Mouse (Mus musculus) hindbrain, embryonic 13.5 days (tissue): ENCODE results near the gene H2-DMb1. TPM values are rescaled to one million over a fixed set of nuclear protein-coding genes. Genes with fewer than 3 reads are reported as not detected.

Experiments used
- ATAC-seq: fragments of 200-750 bp; cut with Nextera tagmentation; 2 replicates; pipeline ENCODE4 v1.8.0; 2017; ENCODE audit warnings: moderate TSS enrichment; ENCODE audit not compliant: low FRiP score
- H3K27ac ChIP-seq: fragments of 300-500 bp; sonication (generic); 2 replicates; pipeline ENCODE4 v1.5.1; 2015; ENCODE audit warnings: inconsistent platforms, mild to moderate bottlenecking, moderate library complexity
- H3K27me3 ChIP-seq: fragments of 300-500 bp; sonication (generic); 2 replicates; pipeline ENCODE4 v1.6.1; 2015; ENCODE audit warnings: mild to moderate bottlenecking, inconsistent platforms
- H3K36me3 ChIP-seq: fragments of 300-500 bp; sonication (generic); 2 replicates; pipeline ENCODE4 v1.6.1; 2015; ENCODE audit warnings: mild to moderate bottlenecking, inconsistent platforms
- H3K4me1 ChIP-seq: fragments of 300-500 bp; sonication (generic); replicated peaks from 2 replicates; pipeline ENCODE4 v1.6.1; 2015; ENCODE audit warnings: inconsistent platforms
- H3K4me2 ChIP-seq: fragments of 300-500 bp; sonication (generic); 2 replicates; pipeline ENCODE4 v1.6.1; 2015; ENCODE audit warnings: inconsistent platforms, mild to moderate bottlenecking, moderate library complexity
- H3K4me3 ChIP-seq: fragments of 300-500 bp; sonication (generic); 2 replicates; pipeline ENCODE4 v1.5.1; 2015; ENCODE audit warnings: mild to moderate bottlenecking, inconsistent platforms
- H3K9ac ChIP-seq: fragments of 300-500 bp; sonication (generic); 2 replicates; pipeline ENCODE4 v1.6.1; 2015; ENCODE audit warnings: mild to moderate bottlenecking, inconsistent platforms
- H3K9me3 ChIP-seq: fragments of 300-500 bp; sonication (generic); 2 replicates; pipeline ENCODE4 v1.6.1; 2016; ENCODE audit warnings: inconsistent platforms
- WGBS: fragments of 180-500 bp; shearing (Covaris S2); methylation state at CpG from one replicate; pipeline ENCODE4 v1.1.7; 2015; 5-methylcytosine and 5-hydroxymethylcytosine counted together
- polyA plus RNA-seq: library from polyadenylated mRNA; unstranded; fragments of >200 nt; fragmentation: Nextera tagmentation; extraction: Ambion mirVana; gene quantifications from 2 replicates; pipeline ENCODE4 v1.2.1, GENCODE M21; 2015

Gene H2-DMb1
- polyA plus RNA-seq, 1 experiment from 2014 or later: 0.84 TPM

- H3K4me1 ChIP-seq: no peaks in the 10 kb centered on the region
- 2% methylated on average over 2 of the region's 2 CpGs for WGBS
- no peak overlapping the region for H3K4me2 ChIP-seq
- 0 out of 2 replicates have a peak, but pooled peaks cover 5% of the 10 kb centered on the region for H3K27me3 ChIP-seq
- H3K27ac ChIP-seq: no peak overlapping the region
- no peaks in the 10 kb centered on the region for H3K9me3 ChIP-seq
- ATAC-seq: no peak
- H3K4me3 ChIP-seq: no peak overlapping the region
- no peaks in the 10 kb centered on the region for H3K36me3 ChIP-seq
- H3K9ac ChIP-seq: no peak overlapping the region
Measured at GRCm38 (mm10) chr17:34169279-34169678, 16.4 kb downstream of the H2-DMb1 start.

- Histone ChIP-seq H3K4me2 (no peak overlapping the region), H3K27me3 (0 out of 2 replicates have a peak, but pooled peaks cover 3% of the 10 kb centered on the region), H3K36me3 (no peaks in the 10 kb centered on the region), H3K4me1 (no peaks in the 10 kb centered on the region), H3K4me3 (no peak overlapping the region), H3K9ac (no peak overlapping the region), H3K27ac (no peak overlapping the region), H3K9me3 (no peaks in the 10 kb centered on the region)
- 33% methylated on average over 4 of the region's 4 CpGs for WGBS
- ATAC-seq: no peak
Measured at GRCm38 (mm10) chr17:34170487-34170876, 17.6 kb downstream of the H2-DMb1 start.

- WGBS: 42% methylated on average over 13 of the region's 13 CpGs
- Histone ChIP-seq H3K4me1 (no peaks in the 10 kb centered on the region), H3K4me2 (no peak overlapping the region), H3K27me3 (0 out of 2 replicates have a peak, but pooled peaks cover 3% of the 10 kb centered on the region), H3K9ac (no peak overlapping the region), H3K36me3 (no peaks in the 10 kb centered on the region), H3K9me3 (no peaks in the 10 kb centered on the region), H3K4me3 (no peak overlapping the region), H3K27ac (no peak overlapping the region)
- no peak for ATAC-seq
Measured at GRCm38 (mm10) chr17:34170877-34171498, 18.1 kb downstream of the H2-DMb1 start.

- Histone ChIP-seq H3K36me3 (no peaks in the 10 kb centered on the region), H3K4me3 (no peak overlapping the region), H3K9me3 (no peaks in the 10 kb centered on the region), H3K9ac (no peak overlapping the region), H3K27me3 (0 out of 2 replicates have a peak, but pooled peaks cover 3% of the 10 kb centered on the region), H3K4me2 (no peak overlapping the region), H3K4me1 (no peaks in the 10 kb centered on the region), H3K27ac (no peak overlapping the region)
- 96% methylated on average over 5 of the region's 5 CpGs for WGBS
- ATAC-seq: no peak
Measured at GRCm38 (mm10) chr17:34172528-34172927, 19.7 kb downstream of the H2-DMb1 start.

- no peaks in the 10 kb centered on the region for H3K36me3 ChIP-seq
- 54% methylated on average over 1 of the region's 1 CpGs for WGBS
- H3K9ac ChIP-seq: no peak overlapping the region
- H3K4me2 ChIP-seq: no peak overlapping the region
- 0 out of 2 replicates have a peak, but pooled peaks cover 3% of the 10 kb centered on the region for H3K27me3 ChIP-seq
- no peak overlapping the region for H3K27ac ChIP-seq
- no peak for ATAC-seq
- no peak overlapping the region for H3K4me3 ChIP-seq
- no peaks in the 10 kb centered on the region for H3K9me3 ChIP-seq
- no peaks in the 10 kb centered on the region for H3K4me1 ChIP-seq
Measured at GRCm38 (mm10) chr17:34174075-34174474, 21.2 kb downstream of the H2-DMb1 start.

- H3K36me3 ChIP-seq: no peaks in the 10 kb centered on the region
- H3K4me1 ChIP-seq: no peaks in the 10 kb centered on the region
- H3K4me2 ChIP-seq: no peak overlapping the region
- H3K9me3 ChIP-seq: no peaks in the 10 kb centered on the region
- 0 out of 2 replicates have a peak, but pooled peaks cover 5% of the 10 kb centered on the region for H3K27me3 ChIP-seq
- no peak overlapping the region for H3K4me3 ChIP-seq
- ATAC-seq: no peak
- WGBS: 67% methylated on average over 4 of the region's 4 CpGs
- H3K9ac ChIP-seq: no peak overlapping the region
- H3K27ac ChIP-seq: no peak overlapping the region
Measured at GRCm38 (mm10) chr17:34177179-34177578, 24.3 kb downstream of the H2-DMb1 start.

- no peak for ATAC-seq
- 80% methylated on average over 6 of the region's 6 CpGs for WGBS
Measured at GRCm38 (mm10) chr17:34179019-34179418, 26.1 kb downstream of the H2-DMb1 start.

GRCm38 (mm10) chr17:34179913-34180859 lies 27.3 kb downstream of the H2-DMb1 start:
- Histone ChIP-seq H3K36me3 (no peaks in the 10 kb centered on the region), H3K9ac (no peak overlapping the region), H3K27me3 (peaks cover 28% of the 10 kb centered on the region), H3K4me2 (no peak overlapping the region), H3K4me1 (no peaks in the 10 kb centered on the region), H3K4me3 (no peak overlapping the region), H3K9me3 (no peaks in the 10 kb centered on the region), H3K27ac (no peak overlapping the region)
- no peak for ATAC-seq
- WGBS: 76% methylated on average over 13 of the region's 13 CpGs

More at GRCm38 (mm10) chr17:34179019-34179418, 26.1 kb downstream of the H2-DMb1 start:
- no peak overlapping the region for H3K4me3 ChIP-seq
- H3K9me3 ChIP-seq: no peaks in the 10 kb centered on the region
- H3K4me2 ChIP-seq: no peak overlapping the region
- no peak overlapping the region for H3K27ac ChIP-seq
- H3K36me3 ChIP-seq: no peaks in the 10 kb centered on the region
- H3K27me3 ChIP-seq: peaks cover 18% of the 10 kb centered on the region
- H3K4me1 ChIP-seq: no peaks in the 10 kb centered on the region
- H3K9ac ChIP-seq: no peak overlapping the region

GRCm38 (mm10) chr17:34183564-34184219 lies 30.8 kb downstream of the H2-DMb1 start:
- Histone ChIP-seq H3K27me3 (peaks cover 59% of the 10 kb centered on the region), H3K4me1 (peaks cover 20% of the 10 kb centered on the region), H3K9me3 (no peaks in the 10 kb centered on the region), H3K4me3 (no peak overlapping the region), H3K9ac (no peak overlapping the region), H3K27ac (no peak overlapping the region), H3K4me2 (no peak overlapping the region), H3K36me3 (no peaks in the 10 kb centered on the region)
- 80% methylated on average over 15 of the region's 15 CpGs for WGBS
- no peak for ATAC-seq

- WGBS: 88% methylated on average over 9 of the region's 9 CpGs
- Histone ChIP-seq H3K27ac (no peak overlapping the region), H3K36me3 (no peaks in the 10 kb centered on the region), H3K4me1 (peaks cover 20% of the 10 kb centered on the region), H3K4me2 (no peak overlapping the region), H3K27me3 (peaks cover 76% of the 10 kb centered on the region), H3K9ac (no peak overlapping the region), H3K4me3 (no peak overlapping the region), H3K9me3 (no peaks in the 10 kb centered on the region)
- no peak for ATAC-seq
Measured at GRCm38 (mm10) chr17:34185526-34185925, 32.7 kb downstream of the H2-DMb1 start.

- Histone ChIP-seq H3K27ac (no peak overlapping the region), H3K9me3 (no peaks in the 10 kb centered on the region), H3K9ac (peak overlapping the region; percentile 70), H3K27me3 (peaks cover 89% of the 10 kb centered on the region), H3K36me3 (no peaks in the 10 kb centered on the region), H3K4me1 (peaks cover 20% of the 10 kb centered on the region), H3K4me3 (peak overlapping the region; percentile 42), H3K4me2 (peak overlapping the region; percentile 70)
- 3% methylated on average over 14 of the region's 14 CpGs for WGBS
- peak; percentile 33 for ATAC-seq
Measured at GRCm38 (mm10) chr17:34186885-34187260, 34.0 kb downstream of the H2-DMb1 start.

- peak within 1 kb of the TSS; percentile 42 for H3K4me3 ChIP-seq
- peak within 1 kb of the TSS; percentile 70 for H3K4me2 ChIP-seq
- peaks cover 20% of the 10 kb centered on the region for H3K4me1 ChIP-seq
- H3K9me3 ChIP-seq: no peaks in the 10 kb centered on the region
- no peaks in the 10 kb centered on the region for H3K36me3 ChIP-seq
- H3K27ac ChIP-seq: no peak within 1 kb of the TSS
- H3K9ac ChIP-seq: peak within 1 kb of the TSS; percentile 70
- peaks cover 93% of the 10 kb centered on the region for H3K27me3 ChIP-seq
- ATAC-seq: peak; percentile 93
- under 1% methylated on average over 46 of the region's 46 CpGs for WGBS
Measured at GRCm38 (mm10) chr17:34187261-34187916, 34.5 kb downstream of the H2-DMb1 start, which contains the start of the genes Tap1 and Psmb9. Tap1 (plus strand) TSS chr17:34187553. Psmb9 (minus strand) TSS chr17:34187764.
